Mouse (Mus musculus) intestine, embryonic 16.5 days (tissue): ENCODE data around the gene P2rx1. TPM values are rescaled to one million over a fixed set of nuclear protein-coding genes. Genes with fewer than 3 reads are reported as not detected.

Source experiments
- ATAC-seq: fragments of 200-750 bp; cut with Nextera tagmentation; 2 replicates; pipeline ENCODE4 v1.8.0; 2017; ENCODE audit warnings: moderate TSS enrichment, moderate library complexity
- H3K27ac ChIP-seq: fragments of 300-500 bp; sonication (generic); 2 replicates; pipeline ENCODE4 v1.5.1; 2014; ENCODE audit warnings: mild to moderate bottlenecking, low read length
- H3K27me3 ChIP-seq: fragments of 300-500 bp; sonication (generic); replicated peaks from 2 replicates; pipeline ENCODE4 v1.6.1; 2014; ENCODE audit warnings: low read length, control low read depth, mixed read lengths; ENCODE audit not compliant: control insufficient read depth, insufficient read depth
- H3K36me3 ChIP-seq: fragments of 300-500 bp; sonication (generic); 2 replicates; pipeline ENCODE4 v1.6.1; 2014; ENCODE audit warnings: low read length, control low read depth; ENCODE audit not compliant: control insufficient read depth, insufficient read depth
- H3K4me1 ChIP-seq: fragments of 300-500 bp; sonication (generic); 2 replicates; pipeline ENCODE4 v1.6.1; 2014; ENCODE audit warnings: low read length, control low read depth, mixed read lengths; ENCODE audit not compliant: control insufficient read depth, insufficient read depth
- H3K4me2 ChIP-seq: fragments of 300-500 bp; sonication (generic); 2 replicates; pipeline ENCODE4 v1.6.1; 2014; ENCODE audit warnings: low read depth, low read length, control low read depth
- H3K4me3 ChIP-seq: fragments of 300-500 bp; sonication (generic); 2 replicates; pipeline ENCODE4 v1.5.1; 2014; ENCODE audit warnings: mild to moderate bottlenecking, low read length
- H3K9ac ChIP-seq: fragments of 300-500 bp; sonication (generic); 2 replicates; pipeline ENCODE4 v1.6.1; 2014; ENCODE audit warnings: low read depth, low read length
- H3K9me3 ChIP-seq: fragments of 300-500 bp; sonication (generic); 2 replicates; pipeline ENCODE4 v1.6.1; 2016; ENCODE audit warnings: low read length, control low read depth; ENCODE audit not compliant: control insufficient read depth
- WGBS: fragments of 180-500 bp; shearing (Covaris S2); extraction: QIAGEN DNeasy Blood & Tissue Kit; methylation state at CpG from one replicate; pipeline ENCODE4 v1.1.7; 2014; 5-methylcytosine and 5-hydroxymethylcytosine counted together
- polyA plus RNA-seq: library from polyadenylated mRNA; unstranded; fragments of >200 nt; fragmentation: Nextera tagmentation; extraction: Ambion mirVana; gene quantifications from 2 replicates; pipeline ENCODE4 v1.2.1, GENCODE M21; 2015

Gene P2rx1
- polyA plus RNA-seq, 1 experiment from 2014 or later, result 16.5 TPM

DNA sequence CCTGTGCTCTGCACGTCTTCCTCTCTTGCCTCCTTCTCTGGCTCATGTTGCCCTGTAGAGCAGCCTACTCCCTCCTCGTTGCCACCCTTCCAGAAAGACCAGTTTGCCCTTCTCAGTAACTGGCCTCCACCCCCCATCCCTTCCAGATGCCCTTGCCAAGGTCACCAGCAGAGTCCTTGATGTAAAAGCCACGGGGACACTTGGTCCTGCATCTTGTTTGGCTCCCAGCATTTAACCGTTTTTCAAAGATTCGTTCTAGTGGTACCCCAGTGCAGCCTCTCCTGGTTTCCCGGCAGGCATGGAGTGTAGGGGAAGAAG lies 17.2 kb downstream of the P2rx1 start:
- peaks cover 8% of the 10 kb centered on the region; the same call in 1 of the 2 replicates for H3K27me3 ChIP-seq
- H3K36me3 ChIP-seq, result no peaks in the 10 kb centered on the region
- H3K27ac ChIP-seq, result no peak overlapping the region
- WGBS, result 70% methylated on average over 6 of the region's 6 CpGs
- no peak overlapping the region for H3K4me3 ChIP-seq
- ATAC-seq, result no peak
- H3K4me2 ChIP-seq, result no peak overlapping the region
- H3K9me3 ChIP-seq, result no peaks in the 10 kb centered on the region
- H3K4me1 ChIP-seq, result peaks cover 28% of the 10 kb centered on the region
- H3K9ac ChIP-seq, result no peak overlapping the region; the same call in 1 of the 2 replicates

DNA sequence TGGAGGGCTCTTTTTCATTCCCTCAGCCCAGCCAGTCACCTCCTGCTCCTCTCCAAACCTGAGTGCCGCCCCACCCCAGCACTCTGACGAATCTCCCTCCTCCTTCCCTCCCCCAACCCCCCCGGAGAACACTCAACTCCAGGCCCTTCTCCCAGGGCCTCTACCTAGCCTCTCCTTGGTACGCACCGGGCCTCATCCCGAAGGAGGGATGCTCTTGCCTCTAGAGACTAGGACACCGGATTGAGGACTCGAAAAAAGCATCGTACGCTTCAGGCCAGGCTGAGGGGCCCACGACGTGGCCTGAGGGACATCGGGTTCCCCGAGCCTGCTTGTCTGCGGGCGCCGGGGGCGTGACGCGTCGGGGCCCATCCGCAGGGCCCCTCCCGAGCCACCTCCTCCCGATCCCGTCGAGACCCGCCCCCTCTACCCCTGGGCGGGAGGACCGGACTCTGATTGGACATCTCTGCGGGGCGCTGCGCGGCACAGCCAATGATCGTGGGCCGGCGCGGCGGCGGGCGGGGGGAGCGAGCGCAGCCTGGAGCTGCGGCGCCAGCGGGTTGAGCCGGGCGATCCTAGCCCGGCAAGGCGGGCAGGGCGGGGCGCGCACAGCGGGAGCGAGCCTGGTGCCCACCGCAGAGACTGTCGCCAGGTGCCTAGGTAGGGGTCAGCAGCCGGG lies 19.7 kb downstream of the P2rx1 start, which contains the start of gene Camkk1:
Gene Camkk1, plus strand, starts transcription at position 538 of the 676 bp plus-strand sequence.
- WGBS, result under 1% methylated on average over 57 of the region's 57 CpGs
- Histone ChIP-seq H3K36me3 (no peaks in the 10 kb centered on the region), H3K27ac (no peak within 1 kb of the TSS), H3K4me3 (peak within 1 kb of the TSS; percentile 77), H3K9ac (peak within 1 kb of the TSS; percentile 73), H3K4me2 (peak within 1 kb of the TSS; percentile 97), H3K27me3 (peaks cover 8% of the 10 kb centered on the region; the same call in 1 of the 2 replicates), H3K9me3 (no peaks in the 10 kb centered on the region), H3K4me1 (peaks cover 31% of the 10 kb centered on the region)
- peak; percentile 97 for ATAC-seq

GRCm38 (mm10) chr11:73019147-73019795 lies 20.4 kb downstream of the P2rx1 start:
- Histone ChIP-seq H3K36me3 (no peaks in the 10 kb centered on the region), H3K4me2 (peak overlapping the region; percentile 97), H3K4me3 (peak overlapping the region; percentile 77), H3K27ac (no peak overlapping the region), H3K4me1 (peaks cover 36% of the 10 kb centered on the region), H3K27me3 (peaks cover 8% of the 10 kb centered on the region; the same call in 1 of the 2 replicates), H3K9ac (peak overlapping the region; percentile 73), H3K9me3 (no peaks in the 10 kb centered on the region)
- ATAC-seq, result peak; percentile 47
- WGBS, result under 1% methylated on average over 46 of the region's 46 CpGs

- no peak overlapping the region for H3K4me3 ChIP-seq
- peaks cover 32% of the 10 kb centered on the region for H3K4me1 ChIP-seq
- H3K36me3 ChIP-seq, result no peaks in the 10 kb centered on the region
- no peak overlapping the region for H3K4me2 ChIP-seq
- ATAC-seq, result no peak
- no peak overlapping the region for H3K9ac ChIP-seq
- no peak overlapping the region for H3K27ac ChIP-seq
- peaks cover 8% of the 10 kb centered on the region; the same call in 1 of the 2 replicates for H3K27me3 ChIP-seq
- WGBS, result 62% methylated on average over 7 of the region's 7 CpGs
- no peaks in the 10 kb centered on the region for H3K9me3 ChIP-seq
These were observed 22.3 kb downstream of the P2rx1 start for GRCm38 (mm10) chr11:73020953-73021800.

DNA sequence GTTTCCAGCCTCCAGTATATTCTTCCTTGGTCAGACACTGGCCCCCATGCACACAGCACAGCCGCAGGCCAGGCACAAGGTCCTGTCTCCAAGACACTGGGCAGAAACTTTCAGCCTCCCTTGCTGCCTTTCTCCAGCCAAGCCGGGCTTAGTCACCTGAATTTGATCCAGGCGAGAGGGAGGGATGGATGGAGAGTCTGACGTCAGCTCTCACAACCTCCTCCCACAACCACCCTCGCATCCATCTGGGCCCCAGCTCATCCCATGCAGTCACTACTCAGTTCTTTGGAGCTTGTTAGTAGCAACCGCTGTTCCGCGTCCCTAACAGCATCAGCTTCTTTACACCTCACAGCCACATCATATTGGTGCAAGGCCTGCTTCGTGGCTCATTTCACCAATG lies 24.2 kb downstream of the P2rx1 start:
- Histone ChIP-seq H3K27me3 (peaks cover 8% of the 10 kb centered on the region; the same call in 1 of the 2 replicates), H3K9ac (0 out of 2 replicates have a peak overlapping the region, but pooled peaks have one; percentile 31), H3K4me3 (no peak overlapping the region), H3K27ac (no peak overlapping the region), H3K36me3 (no peaks in the 10 kb centered on the region), H3K4me1 (peaks cover 31% of the 10 kb centered on the region), H3K4me2 (no peak overlapping the region), H3K9me3 (no peaks in the 10 kb centered on the region)
- WGBS, result 48% methylated on average over 9 of the region's 9 CpGs
- ATAC-seq, result no peak

- 44% methylated on average over 4 of the region's 4 CpGs for WGBS
- Histone ChIP-seq H3K36me3 (no peaks in the 10 kb centered on the region), H3K4me2 (no peak overlapping the region), H3K27me3 (peaks cover 8% of the 10 kb centered on the region; the same call in 1 of the 2 replicates), H3K4me1 (peaks cover 27% of the 10 kb centered on the region), H3K9ac (peak overlapping the region; percentile 8; the same call in 1 of the 2 replicates), H3K4me3 (no peak overlapping the region), H3K27ac (peak overlapping the region; percentile 63), H3K9me3 (no peaks in the 10 kb centered on the region)
- no peak for ATAC-seq
These were observed 24.9 kb downstream of the P2rx1 start for GRCm38 (mm10) chr11:73023827-73024226.

DNA sequence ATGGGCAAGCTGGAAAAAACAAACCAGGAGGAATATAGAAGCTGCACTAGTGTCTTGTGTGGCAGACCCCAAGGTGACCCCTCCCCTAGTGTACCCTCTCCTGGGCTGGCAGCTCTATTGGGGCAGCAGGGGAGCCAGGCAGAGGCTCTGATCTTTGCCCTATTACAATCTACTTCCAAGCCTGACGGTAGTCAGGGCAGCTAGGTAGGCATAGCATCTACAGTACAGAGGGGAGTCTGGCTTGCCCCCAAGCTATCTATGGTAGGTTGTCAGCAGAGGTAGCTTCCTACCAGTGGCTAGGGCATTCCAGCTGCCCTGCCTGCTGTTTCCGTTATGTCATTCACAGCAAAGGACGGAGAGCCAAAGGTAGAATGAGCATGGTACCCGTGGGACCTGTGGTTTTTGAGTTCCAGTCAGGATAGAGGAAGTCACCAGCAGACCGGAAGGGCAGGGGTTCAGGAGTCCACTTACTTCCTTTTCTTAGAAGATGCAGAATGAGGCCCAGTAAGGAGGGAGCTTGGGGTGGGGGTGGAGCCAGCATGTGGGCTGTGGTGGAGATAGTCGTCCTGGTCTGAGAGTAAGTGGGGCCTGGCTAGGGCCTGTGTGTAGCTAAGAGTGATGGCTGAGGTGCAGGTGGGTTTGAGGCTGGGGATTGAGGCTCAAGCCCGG lies 25.5 kb downstream of the P2rx1 start:
- Histone ChIP-seq H3K4me2 (no peak overlapping the region), H3K9ac (peak overlapping the region; percentile 21; the same call in 1 of the 2 replicates), H3K27ac (peak overlapping the region; percentile 63), H3K36me3 (no peaks in the 10 kb centered on the region), H3K9me3 (no peaks in the 10 kb centered on the region), H3K4me1 (peaks cover 27% of the 10 kb centered on the region), H3K27me3 (peaks cover 8% of the 10 kb centered on the region; the same call in 1 of the 2 replicates), H3K4me3 (no peak overlapping the region)
- ATAC-seq, result peak; percentile 65
- WGBS, result 49% methylated on average over 7 of the region's 7 CpGs

DNA sequence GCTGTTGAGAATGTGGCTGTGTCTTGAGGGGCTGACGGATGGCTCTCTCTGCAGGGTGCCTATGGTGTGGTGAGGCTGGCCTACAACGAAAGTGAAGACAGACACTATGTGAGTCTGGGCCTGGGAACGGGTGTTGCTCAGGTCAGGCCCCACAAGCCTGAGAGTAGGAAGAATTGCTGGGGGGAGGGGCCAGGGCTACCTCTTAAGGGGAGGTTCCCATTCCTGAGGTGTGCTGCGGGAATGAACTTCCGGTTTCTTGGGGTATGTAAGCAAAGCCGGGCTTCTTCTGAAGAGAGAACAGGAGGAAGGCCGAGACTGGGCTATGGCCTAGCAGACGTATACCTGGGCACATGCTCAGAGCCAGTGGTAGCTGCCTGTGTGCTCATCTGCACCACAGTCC lies 28.1 kb downstream of the P2rx1 start:
- H3K27me3 ChIP-seq, result no peaks in the 10 kb centered on the region
- ATAC-seq, result peak; percentile 21
- WGBS, result 31% methylated on average over 8 of the region's 8 CpGs
- H3K4me2 ChIP-seq, result 0 out of 2 replicates have a peak overlapping the region, but pooled peaks have one; percentile 1
- H3K27ac ChIP-seq, result no peak overlapping the region
- H3K9me3 ChIP-seq, result no peaks in the 10 kb centered on the region
- H3K36me3 ChIP-seq, result no peaks in the 10 kb centered on the region
- H3K4me3 ChIP-seq, result no peak overlapping the region
- peak overlapping the region; percentile 6; the same call in 1 of the 2 replicates for H3K9ac ChIP-seq
- H3K4me1 ChIP-seq, result peaks cover 28% of the 10 kb centered on the region
